In the genomic region with DNA sequence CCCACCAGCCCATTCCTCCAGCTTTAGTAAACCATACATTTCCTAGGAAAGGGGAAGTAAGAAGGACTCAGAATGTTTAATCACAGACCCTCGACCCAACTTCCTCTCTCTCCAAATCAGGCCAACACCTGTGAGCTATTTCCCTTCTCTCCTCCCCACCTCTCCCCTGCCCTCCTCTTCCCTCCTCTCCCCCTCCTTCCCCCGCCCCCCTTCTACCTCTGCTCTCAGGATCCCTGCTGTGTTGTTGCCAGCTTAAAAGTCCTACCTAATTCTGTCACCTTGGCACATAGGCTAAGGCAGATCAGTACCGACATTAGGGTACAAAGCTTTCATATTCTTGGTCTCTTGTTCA, we compare ENCODE assay signal across 8 mouse cellular contexts. TPM values are rescaled to one million over a fixed set of nuclear protein-coding genes. Genes with fewer than 3 reads are reported as not detected.
A peak's percentile ranks its signal among the peaks of the same experiment; 100 is the strongest.
DNase-seq lines count a peak whose midpoint lies in the region; ATAC-seq and TF ChIP-seq lines count a peak whose summit lies in the region.

No protein-coding gene starts in this region.

- H3K36me3 ChIP-seq in embryonic facial prominence, embryonic 13.5 days: no peaks in the 10 kb centered on the region
- H3K36me3 ChIP-seq in limb, embryonic 12.5 days: no peaks in the 10 kb centered on the region
- no peaks in the 10 kb centered on the region for H3K36me3 ChIP-seq in stomach, embryonic 15.5 days

- H3K27me3 ChIP-seq in embryonic facial prominence, embryonic 13.5 days: no peaks in the 10 kb centered on the region; the same call in 1 of the 2 replicates
- no peaks in the 10 kb centered on the region for H3K27me3 ChIP-seq in limb, embryonic 12.5 days
- H3K27me3 ChIP-seq in stomach, embryonic 15.5 days (replicated peaks): no peaks in the 10 kb centered on the region

- H3K9me3 ChIP-seq in embryonic facial prominence, embryonic 13.5 days: no peaks in the 10 kb centered on the region
- H3K9me3 ChIP-seq in limb, embryonic 12.5 days: no peaks in the 10 kb centered on the region
- H3K9me3 ChIP-seq in stomach, embryonic 15.5 days: no peaks in the 10 kb centered on the region

- 14% methylated on average over 3 of the region's 3 CpGs for WGBS in embryonic facial prominence, embryonic 13.5 days
- WGBS in limb, embryonic 12.5 days: 6% methylated on average over 3 of the region's 3 CpGs
- WGBS in stomach, embryonic 15.5 days: 21% methylated on average over 3 of the region's 3 CpGs

- no peak for ATAC-seq in embryonic facial prominence, embryonic 13.5 days (ENCODE audit: insufficient number of reproducible peaks, insufficient read depth, low FRiP score, low TSS enrichment, low read depth)
- no peak for ATAC-seq in limb, embryonic 12.5 days (ENCODE audit: insufficient number of reproducible peaks, insufficient read depth, low FRiP score, low TSS enrichment, low read depth)
- ATAC-seq in stomach, embryonic 15.5 days (ENCODE audit: insufficient read depth, low FRiP score, low read depth): no peak

- H3K27ac ChIP-seq in left cerebral cortex, adult 2 months: no peak overlapping the region
- no peak overlapping the region for H3K27ac ChIP-seq in embryonic facial prominence, embryonic 13.5 days
- 0 out of 2 replicates have a peak overlapping the region, but pooled peaks have one; percentile 95 for H3K27ac ChIP-seq in limb, embryonic 12.5 days
- no peak overlapping the region for H3K27ac ChIP-seq in stomach, embryonic 15.5 days

- H3K4me2 ChIP-seq in embryonic facial prominence, embryonic 13.5 days: peak overlapping the region; percentile 88
- peak overlapping the region; percentile 83 for H3K4me2 ChIP-seq in limb, embryonic 12.5 days
- H3K4me2 ChIP-seq in stomach, embryonic 15.5 days: peak overlapping the region; percentile 86

- intact Hi-C loops in left cerebral cortex, adult 2 months (cut with DNase I): loop anchor here (2.0 to 5.0 kb wide), 2 partner anchors 19 to 91 kb away; partner anchors contain the start of gene Pank2
- intact Hi-C loops in left cerebral cortex, postnatal 25 days (cut with DNase I): loop anchor here (1.0 to 2.0 kb wide), 2 partner anchors 63 to 91 kb away; partner anchors contain the start of gene Pank2

- DNase-seq in left cerebral cortex, adult 2 months (ENCODE audit: extremely low spot score in 1 of 2, low spot score in 2 of 2): no peak
- DNase-seq in left cerebral cortex, postnatal 25 days (ENCODE audit: low spot score in 2 of 2): no peak
- DNase-seq in cerebellum, adult 9-10 months: no peak
- no peak for DNase-seq in frontal cortex, postnatal 14 days (ENCODE audit: low spot score in 2 of 2)
- DNase-seq in frontal cortex, postnatal 10 days (ENCODE audit: low spot score in 2 of 2): no peak

- peak overlapping the region; percentile 96 for H3K9ac ChIP-seq in embryonic facial prominence, embryonic 13.5 days
- peak overlapping the region; percentile 95; the same call in 1 of the 2 replicates for H3K9ac ChIP-seq in limb, embryonic 12.5 days (replicated peaks)
- H3K9ac ChIP-seq in stomach, embryonic 15.5 days: no peak overlapping the region

- H3K4me1 ChIP-seq in embryonic facial prominence, embryonic 13.5 days: peaks cover 16% of the 10 kb centered on the region
- H3K4me1 ChIP-seq in limb, embryonic 12.5 days (replicated peaks): peaks cover 20% of the 10 kb centered on the region
- peaks cover 3% of the 10 kb centered on the region; the same call in 1 of the 2 replicates for H3K4me1 ChIP-seq in stomach, embryonic 15.5 days

- no peak for TF ChIP-seq CTCF in left cerebral cortex, adult 2 months (IDR thresholded peaks at IDR 0.05)

- H3K4me3 ChIP-seq in left cerebral cortex, adult 2 months: peak overlapping the region; percentile 91
- peak overlapping the region; percentile 97 for H3K4me3 ChIP-seq in embryonic facial prominence, embryonic 13.5 days
- peak overlapping the region; percentile 94 for H3K4me3 ChIP-seq in limb, embryonic 12.5 days (replicated peaks)
- H3K4me3 ChIP-seq in stomach, embryonic 15.5 days (replicated peaks): peak overlapping the region; percentile 92; the same call in 1 of the 2 replicates

RNA-seq across cellular contexts. Expression of gene Rnf24, which starts 0.8 kb away (rescaled TPM):
- 10 to 100 TPM; 39.8 to 41.4 TPM for total RNA-seq in left cerebral cortex, adult 2 months (2021)
- 10 to 100 TPM; 38.2 to 40.0 TPM for total RNA-seq in left cerebral cortex, postnatal 25 days (2021)
- 10.8 and 11.0 TPM in 2 replicates for polyA plus RNA-seq in embryonic facial prominence, embryonic 13.5 days (2015; fragmentation: Nextera tagmentation; extraction: Ambion mirVana)
- polyA plus RNA-seq in limb, embryonic 12.5 days (2016; fragmentation: Nextera tagmentation; extraction: Ambion mirVana): 10.4 and 10.7 TPM in 2 replicates
- 3.0 and 3.3 TPM in 2 replicates for polyA plus RNA-seq in stomach, embryonic 15.5 days (2015; fragmentation: Nextera tagmentation; extraction: Ambion mirVana)
